Mouse (Mus musculus): ENCODE data around the gene Sgpp1.

GRCm38 (mm10) chr12:75669258-75670106, 66.0 kb downstream of the Sgpp1 start, which contains the start of gene Wdr89:
- TF ChIP-seq CTCF (IDR thresholded peaks at IDR 0.05; ENCODE audit: control insufficient read depth, insufficient read depth, low read length) = peak; percentile 35; the same call in 1 of the 2 replicates
- peak; percentile 92 for TF ChIP-seq POLR2A (IDR thresholded peaks at IDR 0.05; ENCODE audit: borderline replicate concordance, control insufficient read depth, low read depth, low read length)
